Mouse (Mus musculus) spleen, postnatal 14 days (tissue): Measurements from ENCODE around the gene S1pr4.

Source experiments
- DNase-seq, 2 experiments: peaks; one replicate each; pipeline ENCODE4 v3.0.0; 2021 to 2022; ENCODE audit warnings: low spot score in 2 of 2

S1pr4 gene

DNA sequence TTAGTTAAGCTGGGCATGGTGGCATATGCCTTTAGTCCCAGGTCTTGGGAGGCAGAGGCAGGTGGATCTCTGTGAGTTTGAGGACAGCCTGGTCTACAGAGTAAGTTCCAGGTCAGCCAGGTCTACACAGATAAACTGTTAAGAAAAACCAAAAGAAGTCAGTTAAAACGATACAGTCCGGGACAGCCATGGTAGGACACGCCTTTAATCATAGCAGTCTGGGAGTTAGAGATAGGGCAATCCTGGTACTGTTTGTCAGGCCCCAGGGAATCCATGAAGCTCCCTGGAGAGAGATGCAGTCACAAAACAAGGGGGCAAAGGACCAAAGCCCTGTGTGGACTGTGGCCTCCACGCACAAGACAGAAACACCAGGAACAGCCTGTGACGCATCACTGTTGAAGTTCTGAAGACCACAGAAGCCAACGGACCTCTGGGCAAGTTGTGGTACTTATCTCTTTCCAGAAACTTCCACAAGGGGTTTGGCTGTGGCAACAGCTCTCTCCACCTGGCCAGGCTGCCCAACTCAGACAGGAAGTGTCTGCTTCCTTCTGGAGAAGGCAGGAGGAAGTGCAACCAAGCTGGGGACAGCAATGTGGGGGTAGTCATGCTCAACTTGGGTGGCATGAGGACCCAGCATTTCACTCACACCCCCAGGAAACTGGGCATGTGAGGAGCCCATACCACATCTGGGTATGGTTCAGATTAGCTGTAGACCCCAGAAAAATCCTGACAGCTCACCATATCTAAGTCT, 19.5 kb upstream of the S1pr4 start:
- DNase-seq: no peak

DNA sequence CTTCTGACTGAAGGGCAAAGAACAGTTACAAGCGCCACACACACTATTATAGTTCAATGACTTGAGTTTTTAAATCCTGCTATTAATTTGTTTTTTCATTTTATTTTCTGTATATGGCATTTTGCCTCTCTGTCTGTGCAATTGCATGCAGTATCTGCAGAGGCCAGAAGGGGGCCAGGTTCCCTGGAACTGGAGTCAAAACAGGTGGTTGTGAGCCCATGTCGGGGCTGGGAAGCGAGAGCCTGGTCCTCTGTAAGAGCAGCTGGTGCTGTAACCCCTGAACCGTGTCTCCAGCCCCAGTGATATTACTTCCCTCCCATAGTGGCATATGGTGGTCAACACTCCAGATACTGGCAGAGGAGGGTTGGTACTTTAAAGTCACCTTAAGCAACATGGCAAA, 18.6 kb upstream of the S1pr4 start:
- DNase-seq: peak; percentile 58 to 80

DNA sequence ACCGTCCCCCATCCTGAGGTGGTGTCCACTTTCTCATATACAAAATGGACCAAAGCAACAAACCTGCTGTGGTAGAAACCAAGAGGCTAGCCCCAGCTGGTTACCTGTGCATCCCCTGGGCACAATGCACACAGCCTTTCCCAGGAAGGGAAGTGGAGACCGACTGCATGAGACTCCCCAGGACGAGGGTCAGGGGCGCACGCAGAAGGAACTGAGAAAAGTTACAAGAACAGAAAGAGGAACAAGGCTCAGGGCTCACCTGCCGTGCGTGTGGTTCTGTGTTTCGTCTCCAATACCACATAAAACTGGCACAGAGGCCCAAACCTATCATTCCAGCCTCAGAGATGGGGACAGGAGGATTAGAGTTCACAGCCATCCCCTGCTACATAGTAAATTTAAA, 17.3 kb upstream of the S1pr4 start:
- peak in 1 of 2 experiments; percentile 47 for DNase-seq

DNA sequence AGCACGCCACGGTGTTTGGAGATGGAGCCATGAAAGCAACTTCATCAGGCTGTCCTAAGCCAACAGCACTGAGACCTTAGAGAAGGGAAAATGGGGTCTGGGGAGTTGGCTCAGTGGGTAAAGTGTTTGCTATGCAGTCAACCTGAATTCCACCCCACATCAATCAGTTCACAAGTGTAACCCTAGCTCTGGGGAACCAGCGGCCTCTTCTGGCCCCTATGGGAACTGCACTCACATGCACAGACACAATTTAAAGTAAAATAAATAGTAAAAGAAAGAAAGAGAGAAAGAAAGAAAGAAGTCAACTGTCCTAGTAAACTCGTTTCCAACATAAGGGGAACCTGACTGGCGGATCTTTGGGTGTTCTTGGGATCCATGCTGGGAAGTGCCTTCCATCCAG, 13.9 kb upstream of the S1pr4 start:
- DNase-seq: no peak

DNA sequence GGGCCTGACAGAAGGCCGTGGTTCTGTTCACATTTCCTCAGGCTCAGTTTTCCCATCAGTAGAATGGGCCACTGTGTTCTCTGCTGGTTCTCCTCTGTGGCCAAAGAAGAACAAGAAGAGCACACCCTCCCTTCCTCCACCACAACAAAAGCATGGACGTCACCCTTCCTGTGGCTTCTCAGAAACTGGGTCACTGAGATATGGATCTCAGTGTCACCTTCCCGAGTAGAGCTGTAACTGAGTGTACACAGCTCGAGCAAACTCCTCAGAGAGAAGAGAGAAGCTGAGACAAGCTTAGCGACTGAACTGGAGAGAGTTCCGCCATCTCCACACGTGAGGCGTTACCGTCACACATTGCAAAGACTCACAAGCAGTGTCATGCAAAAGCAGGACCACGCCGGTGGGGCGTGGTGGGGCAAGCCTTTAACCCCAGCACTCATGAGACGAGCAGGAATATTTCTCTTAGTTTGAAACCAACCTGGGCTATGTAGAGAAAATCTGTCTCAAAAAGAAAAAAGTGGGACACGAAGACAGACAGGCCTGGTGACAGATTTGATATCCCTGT, 10.4 kb upstream of the S1pr4 start:
- DNase-seq: no peak

DNA sequence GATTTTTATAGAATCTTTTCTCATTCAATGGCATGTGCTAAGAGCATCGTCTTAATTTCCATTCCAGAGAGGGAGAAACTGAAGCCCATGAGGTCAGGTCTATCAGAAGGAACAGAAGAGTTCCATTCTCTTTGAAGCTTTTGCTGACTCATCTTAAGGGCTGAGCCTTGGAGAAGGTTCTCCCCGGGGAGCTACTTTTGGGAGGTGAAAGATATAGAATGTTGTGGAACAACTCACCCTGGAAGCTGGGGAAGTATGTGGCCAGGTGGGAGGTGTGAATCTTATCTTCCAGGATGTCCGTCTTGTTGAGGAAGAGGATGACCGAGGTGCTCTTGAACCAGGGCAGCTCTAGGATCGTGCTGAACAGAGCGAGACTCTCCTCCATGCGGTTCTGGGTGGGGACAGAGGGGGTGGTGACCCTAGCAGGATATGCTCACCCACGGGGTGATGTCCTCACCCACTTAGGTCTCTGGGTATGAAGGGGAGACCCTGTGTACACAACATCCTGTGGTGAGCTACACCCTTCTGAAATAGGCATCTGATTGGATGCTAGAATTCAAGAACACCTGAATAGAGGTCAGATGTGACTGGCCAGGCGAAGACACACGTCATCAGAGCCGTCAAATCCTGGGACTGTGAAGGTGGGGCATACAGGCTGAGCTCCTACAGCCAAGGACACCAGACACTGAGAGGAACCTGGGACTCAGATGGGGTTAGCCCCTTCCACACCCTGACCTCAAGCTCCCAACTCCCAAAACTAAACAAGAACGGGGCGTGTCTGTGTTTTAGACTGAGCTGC, 8.0 kb upstream of the S1pr4 start:
- no peak for DNase-seq

DNA sequence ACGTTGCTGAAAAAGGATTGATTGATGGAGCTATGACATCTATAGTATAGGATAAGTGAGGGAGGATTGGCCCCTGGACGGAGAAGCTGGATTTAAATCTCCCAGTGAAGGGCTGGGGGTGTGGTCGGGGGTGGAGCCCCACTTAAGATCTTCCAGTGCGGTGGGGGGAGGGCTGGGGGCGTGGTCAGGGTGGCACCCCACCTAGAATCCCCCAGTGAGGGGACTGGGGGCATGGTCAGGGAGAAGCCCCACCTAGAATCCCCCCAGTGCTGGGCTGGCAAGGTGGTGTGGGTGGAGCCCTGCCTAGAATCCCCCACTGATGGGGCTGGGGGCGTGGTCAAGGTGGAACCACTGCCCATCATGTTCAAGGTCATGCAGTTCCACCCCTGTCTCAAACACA, 7.2 kb upstream of the S1pr4 start:
- no peak for DNase-seq

DNA sequence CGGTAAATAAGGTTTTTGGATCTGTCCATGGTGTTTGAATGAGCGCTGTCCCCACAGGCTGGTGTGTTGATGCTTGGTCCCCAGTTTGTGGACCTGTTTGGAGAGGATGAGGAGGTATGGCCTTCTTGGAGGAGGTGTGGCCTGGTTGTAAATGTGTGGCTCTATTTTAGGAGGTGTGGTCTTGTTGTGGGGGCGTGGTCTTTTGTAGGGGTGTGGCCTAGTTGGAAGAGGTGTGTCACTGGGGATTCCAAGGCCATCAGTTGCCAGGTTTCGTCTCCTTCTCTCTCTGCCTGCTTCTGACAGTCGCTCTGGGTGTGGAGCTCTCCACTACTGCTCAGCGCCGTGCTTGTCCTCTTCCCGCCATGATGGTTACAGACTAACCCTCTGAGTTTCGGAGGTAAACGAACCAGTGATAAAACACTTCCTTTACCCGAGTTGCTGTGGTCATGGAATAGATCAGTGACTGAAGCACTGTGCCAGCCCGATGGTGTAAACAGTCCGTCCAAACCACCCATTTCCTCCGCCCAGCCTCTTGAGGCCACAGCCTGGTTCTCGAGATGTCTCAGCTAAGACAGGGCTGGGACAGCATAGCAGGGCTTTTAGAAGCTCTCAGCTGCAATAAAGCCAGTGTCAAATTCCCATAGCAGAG, 5.2 kb upstream of the S1pr4 start:
- no peak for DNase-seq

DNA sequence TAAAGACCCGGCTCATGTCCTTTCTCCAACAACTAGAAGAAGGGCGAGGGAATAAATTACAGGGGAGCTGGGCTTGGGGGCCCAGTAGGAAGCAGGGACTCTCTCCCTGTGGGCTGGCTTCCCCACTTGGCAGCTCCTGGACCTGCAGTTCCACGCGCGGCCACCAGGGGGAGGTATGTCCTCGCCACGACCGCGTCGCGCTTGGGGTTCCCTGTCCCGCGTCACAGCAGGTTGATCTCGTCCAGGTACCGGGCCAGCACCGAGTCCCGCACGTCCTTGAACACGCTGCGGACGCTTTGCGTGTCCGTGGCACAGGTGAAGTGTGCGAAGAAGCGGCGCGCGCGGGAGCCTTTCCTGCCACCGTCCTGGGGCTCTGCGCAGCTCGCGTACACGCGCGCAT, 2.7 kb upstream of the S1pr4 start:
- DNase-seq: peak; percentile 84 to 94

DNA sequence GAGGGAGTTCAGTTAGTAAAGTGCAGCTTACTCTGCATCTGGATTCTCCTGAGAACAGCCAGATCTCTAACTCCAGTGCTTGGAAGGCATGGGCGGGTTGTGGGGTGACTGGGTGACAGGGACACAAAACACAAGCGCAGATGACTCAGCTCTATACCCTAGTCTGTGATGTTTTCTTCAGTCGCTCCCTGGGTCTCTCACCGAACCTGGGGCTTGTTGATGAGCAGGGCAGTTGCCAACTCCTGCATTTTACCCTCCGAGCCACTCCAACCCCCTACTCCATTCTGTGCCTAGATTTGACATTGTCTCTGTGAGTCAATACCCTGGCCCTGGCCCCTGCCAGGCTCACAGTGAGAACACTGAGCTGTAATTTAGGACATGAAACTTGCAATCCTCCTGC, 1.9 kb upstream of the S1pr4 start:
- DNase-seq: no peak

DNA sequence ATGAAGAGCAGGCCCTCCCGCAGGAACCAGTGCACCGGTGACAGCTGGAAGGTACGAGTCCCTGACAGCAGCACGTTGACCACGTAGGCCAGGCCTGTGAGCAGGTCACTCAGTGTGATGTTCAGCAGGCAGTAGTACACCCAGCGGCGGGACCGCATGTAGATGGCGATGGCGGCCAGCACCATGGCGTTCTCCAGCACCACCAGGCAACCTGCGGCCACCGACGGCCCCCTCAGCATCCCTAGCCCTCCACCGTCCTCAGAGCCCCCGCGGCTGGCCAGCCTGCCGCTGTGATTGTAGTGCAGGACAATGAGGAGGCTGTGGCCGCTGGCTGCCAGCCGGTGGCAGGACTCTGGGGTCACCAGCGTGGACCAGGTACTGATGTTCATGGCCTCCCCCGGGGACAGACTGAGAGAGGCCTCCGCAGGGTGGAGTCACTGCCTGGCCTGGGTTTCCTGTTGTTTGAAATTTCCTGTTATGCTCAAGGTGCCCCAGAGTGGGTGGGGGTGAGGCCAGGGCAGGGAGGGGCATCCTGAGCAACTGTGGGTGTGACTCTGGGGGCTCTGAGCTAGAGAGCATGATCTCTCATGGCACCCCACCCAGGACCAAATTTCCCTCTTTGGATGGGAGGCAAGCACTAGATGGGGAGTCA, 556 bp downstream of the S1pr4 start:
- DNase-seq: peak; percentile 63 to 70

DNA sequence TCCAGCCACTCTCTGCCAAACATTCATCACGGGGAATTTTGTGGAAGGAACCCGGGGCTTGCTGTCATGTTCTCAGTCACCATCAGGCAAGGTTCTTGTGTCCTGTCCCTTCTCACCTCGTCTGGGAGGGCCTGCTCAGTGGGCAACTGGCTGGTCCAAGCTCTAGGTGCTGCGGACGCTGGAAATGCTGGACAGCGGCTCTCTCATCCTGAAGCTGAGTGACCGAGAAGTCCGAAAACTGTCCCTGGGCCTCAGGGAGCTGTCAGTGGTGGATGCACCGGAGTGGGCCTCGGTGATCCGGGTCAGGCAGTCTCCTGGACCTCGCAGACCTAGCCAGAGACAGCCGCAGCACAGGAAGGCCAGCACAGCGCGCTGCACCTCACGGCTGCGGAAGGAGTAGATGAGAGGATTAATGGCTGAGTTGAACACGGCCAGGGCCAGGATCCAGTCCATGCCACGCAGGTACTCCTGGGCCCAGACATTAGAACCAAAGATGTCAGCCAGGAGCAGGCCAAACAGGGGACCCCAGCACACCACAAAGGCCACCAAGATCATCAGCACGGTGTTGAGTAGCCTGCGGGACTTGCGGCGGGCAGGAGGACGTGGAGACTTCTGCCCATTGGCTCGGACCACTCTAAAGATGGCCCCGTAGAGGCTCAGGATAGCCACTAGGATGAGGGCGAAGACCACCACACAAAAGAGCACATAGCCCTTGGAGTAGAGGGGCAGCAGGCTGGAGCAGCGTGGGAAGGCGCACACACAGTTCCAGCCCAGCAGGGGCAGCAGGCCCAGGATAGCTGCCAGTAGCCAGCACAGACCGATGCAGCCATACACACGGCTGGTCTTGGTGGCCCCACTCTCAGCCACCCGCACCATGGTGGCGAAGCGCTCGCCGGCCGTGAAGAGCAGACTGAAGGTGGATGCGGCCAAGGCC, 1.3 kb downstream of the S1pr4 start:
- peak in 1 of 2 experiments; percentile 31 for DNase-seq

DNA sequence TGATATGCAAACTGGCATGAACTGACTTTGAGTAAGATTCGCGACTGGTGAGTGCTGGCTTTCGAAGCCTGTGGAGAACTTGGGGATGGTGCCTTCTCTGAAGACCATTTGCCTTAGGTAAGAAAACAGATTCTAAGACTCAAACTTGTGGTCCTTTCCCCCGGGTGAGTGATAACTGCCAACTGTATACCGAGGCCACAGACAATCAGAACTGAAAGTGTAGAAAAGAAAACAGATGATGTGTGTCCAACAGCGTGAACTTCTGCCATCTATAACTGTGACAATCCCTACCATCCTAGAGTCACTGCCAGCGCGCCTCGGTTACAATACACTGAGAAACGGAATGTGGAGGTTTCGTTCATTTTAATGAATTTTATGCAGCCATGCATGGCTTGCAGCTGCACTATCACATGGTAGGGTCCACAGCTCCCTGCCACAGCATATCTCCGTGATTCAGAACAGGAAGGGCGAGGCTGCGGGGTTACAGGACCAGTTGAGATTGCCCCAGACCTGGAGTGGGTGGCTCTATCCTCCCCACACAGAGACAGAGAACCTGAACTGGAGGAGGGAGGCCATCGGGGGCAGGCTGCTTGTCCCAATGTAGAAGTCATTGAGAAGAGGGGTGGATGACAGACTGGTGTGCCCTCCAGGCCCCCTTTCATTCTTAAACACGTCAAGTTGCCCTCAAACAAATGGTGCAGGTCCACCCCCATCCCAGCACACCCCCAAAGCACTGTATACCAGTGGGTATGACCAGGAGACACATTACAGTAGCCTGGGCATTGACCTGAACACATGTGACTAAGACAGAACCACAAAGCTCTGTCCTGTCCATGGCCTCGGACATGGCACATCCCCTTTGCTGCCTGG, 2.3 kb downstream of the S1pr4 start:
- DNase-seq: peak in 1 of 2 experiments; percentile 45

DNA sequence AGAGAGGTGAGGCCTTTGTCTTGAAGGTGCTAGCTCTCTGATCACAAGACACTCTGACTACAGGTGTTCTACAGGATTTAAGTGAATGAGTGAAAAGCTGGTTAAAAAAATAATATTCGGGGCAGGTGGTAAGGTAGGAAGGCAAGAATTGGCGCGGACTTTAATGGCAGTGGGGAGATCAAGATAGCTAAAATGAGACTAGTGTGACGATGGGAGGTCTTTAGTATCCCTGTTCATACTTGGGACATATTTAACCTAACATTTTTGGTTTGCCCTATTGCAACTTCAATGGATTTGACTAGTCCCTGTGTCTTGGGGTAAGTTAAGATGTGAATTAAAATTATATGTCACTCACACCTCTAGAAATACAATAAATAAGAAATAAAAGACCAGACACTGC, 3.0 kb downstream of the S1pr4 start:
- no peak for DNase-seq

DNA sequence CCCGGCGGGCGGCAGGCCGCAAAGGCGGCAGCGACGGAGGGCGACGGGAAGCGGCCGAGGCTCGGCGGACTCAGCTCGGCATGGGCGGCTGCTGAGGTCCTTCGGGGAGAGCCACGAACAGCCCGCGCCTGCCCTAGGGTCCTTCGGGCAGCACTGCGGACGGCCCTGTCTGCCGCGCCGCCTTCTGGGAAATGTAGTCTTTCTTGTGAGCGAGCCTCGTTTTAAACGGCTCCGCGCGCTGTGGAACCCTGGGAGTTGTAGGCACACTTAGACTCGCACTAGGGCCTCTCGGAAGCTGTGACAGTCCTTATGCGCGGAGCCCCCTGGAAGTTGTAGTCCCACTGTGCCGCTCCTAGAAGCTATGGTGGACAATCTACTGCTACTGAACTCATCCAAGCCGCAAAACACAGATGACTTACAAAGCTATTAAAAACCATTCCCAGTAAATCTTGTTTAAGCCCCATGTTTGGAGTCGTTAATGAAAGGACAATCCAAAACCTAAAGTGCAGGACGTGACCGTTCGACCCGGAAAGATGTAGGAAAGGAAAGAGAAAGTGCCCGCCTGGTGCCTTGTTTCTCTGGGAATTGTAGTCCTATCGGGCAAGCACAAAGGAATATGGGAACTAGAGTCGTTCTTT, 3.5 kb downstream of the S1pr4 start, which contains the start of gene Ncln:
Ncln (minus strand) TSS at position 129 of the 638 bp plus-strand sequence.
- peak; percentile 97 to 99 for DNase-seq

DNA sequence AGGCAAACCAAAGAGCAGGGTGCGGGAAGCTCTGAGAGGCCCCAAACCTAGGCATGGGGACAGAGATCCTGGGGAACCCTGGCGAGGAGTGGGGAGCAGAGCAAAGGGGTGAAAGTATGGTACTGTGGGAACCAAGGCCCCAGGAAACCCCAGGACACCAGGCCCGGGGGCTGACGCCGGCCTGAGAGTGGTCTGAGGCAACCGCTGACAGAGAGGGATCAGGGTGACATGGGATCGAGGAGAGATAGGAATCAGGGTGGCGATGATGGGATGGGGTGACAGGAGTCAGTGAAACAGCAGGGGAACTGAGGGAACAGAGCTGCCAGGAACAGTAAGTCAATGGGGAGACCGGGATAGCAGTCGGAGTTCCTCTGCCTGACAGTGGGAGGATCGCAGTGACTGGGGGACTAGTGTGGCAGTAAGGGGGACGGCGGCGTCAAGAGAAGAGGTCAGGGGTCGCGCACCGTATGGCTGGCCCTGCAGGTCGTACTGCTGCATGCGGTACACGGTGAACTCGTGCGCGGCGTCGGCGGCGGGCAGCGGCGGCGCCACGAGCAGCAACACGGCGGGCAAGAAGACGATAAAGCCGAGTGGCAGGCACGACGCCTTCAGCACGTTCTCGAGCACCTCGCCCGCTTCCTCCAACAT, 4.2 kb downstream of the S1pr4 start:
- DNase-seq: no peak

DNA sequence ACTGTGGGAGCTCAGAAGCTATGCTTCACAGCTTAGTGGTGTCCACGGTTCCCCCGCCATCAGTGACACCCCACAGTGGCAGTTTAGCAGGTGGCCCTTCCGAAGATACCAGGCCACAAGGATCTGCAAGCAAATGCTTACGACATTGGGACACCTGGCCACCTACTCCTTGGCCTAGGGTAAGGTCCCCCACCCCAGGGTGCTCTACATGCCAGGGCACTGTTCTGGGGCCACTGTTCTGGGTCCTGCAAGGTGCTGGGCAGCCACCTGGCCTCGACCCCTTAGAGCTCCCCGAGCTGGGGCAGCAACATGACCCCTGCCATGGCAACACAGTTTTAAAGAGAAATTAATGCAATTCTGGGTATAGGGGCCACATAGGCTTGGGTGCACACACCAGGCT, 4.8 kb downstream of the S1pr4 start:
- DNase-seq: no peak

DNA sequence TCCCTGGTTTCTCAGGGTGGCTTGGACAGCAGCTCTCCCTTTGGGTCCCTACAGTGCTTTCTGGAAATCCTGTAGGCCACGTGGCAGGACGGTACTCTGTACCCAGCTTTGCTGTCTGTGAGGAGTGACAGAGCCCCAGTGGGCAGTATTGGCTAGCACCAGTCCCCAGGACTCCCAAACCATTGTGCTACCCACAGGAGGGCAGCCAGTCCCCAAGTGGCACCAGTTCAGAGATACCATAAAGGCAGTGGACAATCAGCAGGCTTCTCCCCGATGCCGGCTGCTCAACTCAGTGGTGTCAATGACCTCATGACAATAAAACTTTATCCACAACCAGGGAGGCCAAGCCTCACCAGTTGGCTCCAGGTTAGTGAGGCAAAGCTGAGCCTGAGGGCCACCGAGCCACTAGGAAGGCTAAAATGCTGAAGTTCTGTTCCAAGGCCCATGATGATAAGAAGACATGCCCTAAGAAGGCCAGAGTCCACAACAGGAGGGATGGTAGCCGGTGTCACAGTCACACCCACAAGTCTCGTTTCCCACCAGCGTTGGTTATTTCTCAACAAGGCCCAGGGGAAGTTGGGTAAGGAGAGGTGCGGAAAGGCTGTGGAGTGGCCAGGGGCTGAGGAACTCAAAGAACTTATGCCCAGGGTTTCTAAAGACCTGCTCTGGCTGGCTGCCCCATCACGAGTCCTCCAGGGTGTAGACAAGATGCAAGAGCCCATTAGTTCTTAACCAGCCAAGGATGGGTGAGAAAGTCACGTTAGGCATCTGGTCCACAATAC, 5.5 kb downstream of the S1pr4 start:
- no peak for DNase-seq
